Mouse (Mus musculus): ENCODE data around the gene Smpdl3b.

DNA sequence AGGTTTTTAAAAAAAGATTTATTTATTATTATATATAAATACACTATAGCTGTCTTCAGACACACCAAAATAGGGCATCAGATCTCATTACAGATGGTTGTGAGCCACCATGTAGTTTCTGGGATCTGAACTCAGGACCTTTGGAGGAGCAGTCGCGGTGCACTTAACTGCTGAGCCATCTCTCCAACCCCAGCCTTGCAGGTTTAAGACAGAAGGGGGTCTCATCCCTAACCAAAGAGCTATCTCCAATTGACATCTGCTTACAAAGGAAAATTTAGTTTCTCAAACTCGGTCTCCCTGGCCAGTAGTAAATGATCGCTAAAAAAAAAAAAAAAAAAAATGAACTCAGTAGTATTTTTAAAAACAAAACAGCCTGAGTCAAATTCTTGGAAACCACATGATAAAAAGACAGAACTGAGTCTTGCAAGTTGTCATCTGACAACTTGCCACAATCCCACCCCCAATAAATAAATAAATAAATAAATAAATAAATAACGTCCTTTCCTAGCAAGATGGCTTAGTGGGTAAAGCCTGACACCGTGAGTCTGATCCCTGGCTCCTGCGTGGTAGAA is 49.7 kb upstream of the Smpdl3b start:
- TF ChIP-seq GATA1 (IDR thresholded peaks at IDR 0.05; ENCODE audit: borderline replicate concordance, low read length) = no peak
- TF ChIP-seq FLI1 (IDR thresholded peaks at IDR 0.05; ENCODE audit: low read length) = no peak
